Mouse (Mus musculus) inflammation-experienced regulatory T-cells, adult 6 months (primary cell): Measurements from ENCODE around the gene Cd180. TPM values are rescaled to one million over a fixed set of nuclear protein-coding genes. Genes with fewer than 3 reads are reported as not detected.
"Not testable (repeated sequence)": the region's sequence is repeated elsewhere in the genome, so short reads cannot be mapped to it uniquely, and the experiment has no call there.

ENCODE experiments used
- ATAC-seq: one replicate; pipeline ENCODE4 v1.8.0; 2017
- polyA plus RNA-seq, 3 experiments: library from polyadenylated mRNA; unstranded; fragments of 100-300 nt; shearing (Covaris generic); gene quantifications; one replicate each; pipeline ENCODE4 v1.2.1; 2017

Cd180 gene
- polyA plus RNA-seq, 3 experiments from 2014 or later = 0.21 to 0.99 TPM; not detected in 1

- peak; percentile 90 for ATAC-seq
Observed at GRCm38 (mm10) chr13:102678482-102678881, 14.9 kb upstream of the Cd180 start.

- no peak for ATAC-seq
Observed at GRCm38 (mm10) chr13:102684890-102685289, 8.5 kb upstream of the Cd180 start.

- ATAC-seq = no peak
Observed at GRCm38 (mm10) chr13:102688121-102688520, 5.2 kb upstream of the Cd180 start.

GRCm38 (mm10) chr13:102689201-102690090 is 3.9 kb upstream of the Cd180 start:
- no peak for ATAC-seq

GRCm38 (mm10) chr13:102690184-102690583 is 3.2 kb upstream of the Cd180 start:
- no peak for ATAC-seq

- no peak for ATAC-seq
Observed at GRCm38 (mm10) chr13:102691408-102692150, 1.8 kb upstream of the Cd180 start.

GRCm38 (mm10) chr13:102694154-102694553 is 796 bp downstream of the Cd180 start:
- ATAC-seq = no peak

- ATAC-seq = no peak
Observed at GRCm38 (mm10) chr13:102695121-102695905, 2.0 kb downstream of the Cd180 start.

- no peak for ATAC-seq
Observed at GRCm38 (mm10) chr13:102698335-102698734, 5.0 kb downstream of the Cd180 start.

- no peak for ATAC-seq
Observed at GRCm38 (mm10) chr13:102698751-102699323, 5.5 kb downstream of the Cd180 start.

GRCm38 (mm10) chr13:102700176-102700575 is 6.8 kb downstream of the Cd180 start:
- no peak for ATAC-seq

- no peak for ATAC-seq
Observed at GRCm38 (mm10) chr13:102700744-102701143, 7.4 kb downstream of the Cd180 start.

GRCm38 (mm10) chr13:102716973-102717372 is 23.6 kb downstream of the Cd180 start:
- ATAC-seq = no peak

- ATAC-seq = no peak
Observed at GRCm38 (mm10) chr13:102725416-102725815, 32.1 kb downstream of the Cd180 start.

GRCm38 (mm10) chr13:102725906-102726305 is 32.5 kb downstream of the Cd180 start:
- ATAC-seq = no peak

GRCm38 (mm10) chr13:102726876-102727275 is 33.5 kb downstream of the Cd180 start:
- no peak for ATAC-seq

- ATAC-seq = no peak
Observed at GRCm38 (mm10) chr13:102728035-102728434, 34.7 kb downstream of the Cd180 start.

- ATAC-seq = not testable (repeated sequence)
Observed at GRCm38 (mm10) chr13:102728951-102729350, 35.6 kb downstream of the Cd180 start.

GRCm38 (mm10) chr13:102733063-102733462 is 39.7 kb downstream of the Cd180 start:
- ATAC-seq = no peak

- no peak for ATAC-seq
Observed at GRCm38 (mm10) chr13:102737811-102738210, 44.5 kb downstream of the Cd180 start.

- ATAC-seq = no peak
Observed at GRCm38 (mm10) chr13:102739720-102740535, 46.6 kb downstream of the Cd180 start.
